Mouse (Mus musculus) heart, adult 2 months (tissue): ENCODE data around the gene Olfr71.

Experiments
- CTCF ChIP-seq: fragments of 200-600 bp; IDR thresholded peaks from 2 replicates; pipeline ENCODE4 v1.8.1; 2022; ENCODE audit warnings: antibody characterized with exemption, mild to moderate bottlenecking, moderate library complexity
- EP300 ChIP-seq: fragments of 200-500 bp; IDR thresholded peaks from 2 replicates; pipeline ENCODE4 v1.6.1; 2011; ENCODE audit warnings: low read depth, low read length, control low read depth; ENCODE audit not compliant: insufficient read depth
- POLR2A ChIP-seq: fragments of 200-500 bp; IDR thresholded peaks from 2 replicates; pipeline ENCODE4 v1.6.1; 2011; ENCODE audit warnings: mild to moderate bottlenecking, low read depth, low read length, control low read depth; ENCODE audit not compliant: insufficient read depth

DNA sequence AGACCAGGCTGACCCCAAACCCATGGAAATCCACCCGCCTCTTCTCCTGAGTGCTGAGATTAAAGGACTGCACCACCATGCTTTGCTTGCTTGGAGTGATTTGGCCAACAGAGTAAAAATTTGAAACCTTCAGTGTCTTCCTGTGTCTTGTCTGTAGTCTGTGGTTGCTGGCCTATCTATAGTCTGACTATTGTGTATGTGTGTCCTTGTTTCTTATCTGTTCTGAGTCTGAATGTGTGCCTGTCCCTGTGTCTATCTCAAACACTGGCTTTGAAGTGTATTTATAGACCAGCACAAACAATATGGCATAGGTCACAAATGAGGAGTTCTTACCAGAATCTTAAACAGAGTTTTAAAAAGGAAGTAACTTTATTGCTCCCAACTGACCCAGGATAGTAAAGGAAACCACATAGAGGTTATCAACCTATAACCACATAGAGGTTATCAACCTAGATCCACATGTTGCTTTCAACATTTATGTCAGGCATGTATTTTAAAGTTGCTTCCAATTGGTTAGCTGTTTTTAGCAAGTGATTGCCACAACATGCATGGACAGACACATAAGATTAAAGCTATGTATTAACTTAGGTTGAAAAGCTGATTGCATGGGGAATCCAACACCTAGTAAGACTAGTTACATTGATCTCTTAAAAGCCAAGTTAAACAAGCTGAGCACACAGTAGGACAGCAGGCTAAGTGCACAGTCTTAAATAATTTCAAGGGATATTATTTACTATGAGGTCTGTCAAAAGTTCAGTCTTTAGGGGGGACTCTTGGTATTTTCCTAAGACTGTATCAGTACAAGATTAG is 15.4 kb downstream of the Olfr71 start:
- no peak for TF ChIP-seq POLR2A
- no peak for TF ChIP-seq CTCF
- TF ChIP-seq EP300 = no peak
